Mouse (Mus musculus) intestine, postnatal 0 days (tissue): ENCODE data around the gene Tll2. TPM values are rescaled to one million over a fixed set of nuclear protein-coding genes. Genes with fewer than 3 reads are reported as not detected.

Experiments
- ATAC-seq: fragments of 200-750 bp; cut with Nextera tagmentation; 2 replicates; pipeline ENCODE4 v1.8.0; 2017; ENCODE audit warnings: mild to moderate bottlenecking, moderate TSS enrichment, moderate library complexity
- H3K27ac ChIP-seq: fragments of 300-500 bp; sonication (generic); 2 replicates; pipeline ENCODE4 v1.5.1; 2014; ENCODE audit warnings: mild to moderate bottlenecking, low read depth, low read length, moderate library complexity
- H3K27me3 ChIP-seq: fragments of 300-500 bp; sonication (generic); replicated peaks from 2 replicates; pipeline ENCODE4 v1.6.1; 2014; ENCODE audit warnings: low read length, mixed read lengths; ENCODE audit not compliant: control insufficient read depth, insufficient read depth
- H3K36me3 ChIP-seq: fragments of 300-500 bp; sonication (generic); 2 replicates; pipeline ENCODE4 v1.6.1; 2014; ENCODE audit warnings: mild to moderate bottlenecking, moderate library complexity; ENCODE audit not compliant: control insufficient read depth, insufficient read depth
- H3K4me1 ChIP-seq: fragments of 300-500 bp; sonication (generic); replicated peaks from 2 replicates; pipeline ENCODE4 v1.6.1; 2014; ENCODE audit warnings: antibody characterized with exemption, low read length, mixed read lengths; ENCODE audit not compliant: control insufficient read depth, insufficient read depth
- H3K4me2 ChIP-seq: fragments of 300-500 bp; sonication (generic); replicated peaks from 2 replicates; pipeline ENCODE4 v1.6.1; 2014; ENCODE audit warnings: low read depth, mild to moderate bottlenecking, moderate library complexity
- H3K4me3 ChIP-seq: fragments of 300-500 bp; sonication (generic); 2 replicates; pipeline ENCODE4 v1.5.1; 2014; ENCODE audit warnings: low read depth, low read length
- H3K9ac ChIP-seq: fragments of 300-500 bp; sonication (generic); 2 replicates; pipeline ENCODE4 v1.6.1; 2014; ENCODE audit warnings: mild to moderate bottlenecking, low read depth, low read length
- H3K9me3 ChIP-seq: fragments of 300-500 bp; sonication (generic); 2 replicates; pipeline ENCODE4 v1.6.1; 2016; ENCODE audit warnings: mixed run types; ENCODE audit not compliant: control insufficient read depth
- CTCF ChIP-seq: sonication (generic); IDR thresholded peaks from 2 replicates; pipeline ENCODE4 v1.5.1; 2016; ENCODE audit warnings: low read depth, mild to moderate bottlenecking, control low read depth, antibody characterized with exemption, moderate library complexity
- WGBS: fragments of 180-500 bp; shearing (Covaris S2); extraction: QIAGEN DNeasy Blood & Tissue Kit; methylation state at CpG from one replicate; pipeline ENCODE4 v1.1.7; 2014; 5-methylcytosine and 5-hydroxymethylcytosine counted together
- polyA plus RNA-seq: library from polyadenylated mRNA; unstranded; fragments of >200 nt; fragmentation: Nextera tagmentation; extraction: Ambion mirVana; gene quantifications from 2 replicates; pipeline ENCODE4 v1.2.1, GENCODE M21; 2015

Tll2 gene
- polyA plus RNA-seq, 1 experiment from 2014 or later: 0.10 TPM

- Histone ChIP-seq H3K27ac (no peak overlapping the region), H3K4me1 (no peaks in the 10 kb centered on the region), H3K9me3 (no peaks in the 10 kb centered on the region), H3K9ac (no peak overlapping the region), H3K27me3 (no peaks in the 10 kb centered on the region), H3K36me3 (no peaks in the 10 kb centered on the region), H3K4me3 (no peak overlapping the region), H3K4me2 (no peak overlapping the region)
- 81% methylated on average over 4 of the region's 4 CpGs for WGBS
- no peak for TF ChIP-seq CTCF
- ATAC-seq: no peak
These were observed 13.7 kb downstream of the Tll2 start for GRCm38 (mm10) chr19:41192953-41193352.

- no peak for TF ChIP-seq CTCF
- Histone ChIP-seq H3K4me2 (no peak overlapping the region), H3K27ac (no peak overlapping the region), H3K36me3 (no peaks in the 10 kb centered on the region), H3K9ac (no peak overlapping the region), H3K4me3 (no peak overlapping the region), H3K27me3 (no peaks in the 10 kb centered on the region), H3K4me1 (no peaks in the 10 kb centered on the region), H3K9me3 (no peaks in the 10 kb centered on the region)
- ATAC-seq: no peak
- 77% methylated on average over 9 of the region's 9 CpGs for WGBS
These were observed 14.9 kb downstream of the Tll2 start for GRCm38 (mm10) chr19:41191724-41192123.

- no peak for ATAC-seq
These were observed 15.7 kb downstream of the Tll2 start for GRCm38 (mm10) chr19:41190876-41191434.

GRCm38 (mm10) chr19:41177331-41177730, 29.3 kb downstream of the Tll2 start:
- H3K27ac ChIP-seq: no peak overlapping the region
- no peak overlapping the region for H3K9ac ChIP-seq
- H3K9me3 ChIP-seq: no peaks in the 10 kb centered on the region
- H3K4me1 ChIP-seq: no peaks in the 10 kb centered on the region
- no peak for ATAC-seq
- no peak overlapping the region for H3K4me3 ChIP-seq
- no peak overlapping the region for H3K4me2 ChIP-seq
- no peak for TF ChIP-seq CTCF
- 33% methylated on average over 6 of the region's 6 CpGs for WGBS
- no peaks in the 10 kb centered on the region for H3K27me3 ChIP-seq
- no peaks in the 10 kb centered on the region for H3K36me3 ChIP-seq

More at GRCm38 (mm10) chr19:41190876-41191434, 15.7 kb downstream of the Tll2 start:
- Histone ChIP-seq H3K27ac (no peak overlapping the region), H3K4me1 (no peaks in the 10 kb centered on the region), H3K27me3 (no peaks in the 10 kb centered on the region), H3K4me2 (no peak overlapping the region), H3K4me3 (no peak overlapping the region), H3K9me3 (no peaks in the 10 kb centered on the region), H3K9ac (no peak overlapping the region), H3K36me3 (no peaks in the 10 kb centered on the region)
- 67% methylated on average over 6 of the region's 6 CpGs for WGBS
- no peak for TF ChIP-seq CTCF

GRCm38 (mm10) chr19:41176881-41177280, 29.8 kb downstream of the Tll2 start:
- Histone ChIP-seq H3K4me1 (no peaks in the 10 kb centered on the region), H3K4me2 (no peak overlapping the region), H3K4me3 (no peak overlapping the region), H3K27me3 (no peaks in the 10 kb centered on the region), H3K9me3 (no peaks in the 10 kb centered on the region), H3K27ac (no peak overlapping the region), H3K36me3 (no peaks in the 10 kb centered on the region), H3K9ac (no peak overlapping the region)
- TF ChIP-seq CTCF: no peak
- no peak for ATAC-seq
- 64% methylated on average over 2 of the region's 2 CpGs for WGBS

GRCm38 (mm10) chr19:41165914-41166235, 40.8 kb downstream of the Tll2 start:
- Histone ChIP-seq H3K27me3 (no peaks in the 10 kb centered on the region), H3K9ac (no peak overlapping the region), H3K4me3 (no peak overlapping the region), H3K4me2 (no peak overlapping the region), H3K36me3 (no peaks in the 10 kb centered on the region), H3K9me3 (no peaks in the 10 kb centered on the region), H3K4me1 (no peaks in the 10 kb centered on the region), H3K27ac (no peak overlapping the region)
- no peak for TF ChIP-seq CTCF
- 58% methylated on average over 5 of the region's 5 CpGs for WGBS
- no peak for ATAC-seq
